Mouse (Mus musculus): ENCODE results near the gene Pigq. TPM values are rescaled to one million over a fixed set of nuclear protein-coding genes. Genes with fewer than 3 reads are reported as not detected.

Pigq gene
- total RNA-seq (2023): 10 to 100 TPM; 84.4 to 92.2 TPM

GRCm38 (mm10) chr17:25944366-25945163 lies at the start of gene Pigq, which contains the start of gene Nhlrc4:
Pigq (minus strand) TSS chr17:25944936.
Nhlrc4 (minus strand) TSS chr17:25944961.

GRCm38 (mm10) chr17:25985306-25986294 lies 40.9 kb upstream of the Pigq start, which contains the start of gene Capn15:
Capn15 (minus strand) TSS chr17:25985796.

GRCm38 (mm10) chr17:25951803-25952623 lies 7.3 kb upstream of the Pigq start, which contains the start of gene A930017K11Rik:
A930017K11Rik (minus strand) TSS chr17:25952565.

GRCm38 (mm10) chr17:25919144-25919785 lies 25.5 kb downstream of the Pigq start, which contains the start of gene Rab40c:
Rab40c (minus strand) TSS chr17:25919727.

GRCm38 (mm10) chr17:25880196-25880910 lies 64.4 kb downstream of the Pigq start, which contains the start of gene Wfikkn1:
Wfikkn1 (minus strand) TSS chr17:25880858.

Other genes with a start within 250 kb of the Pigq start
- not detected for gene Gng13, start 227.8 kb downstream of the Pigq start, total RNA-seq (2023)
- 1 to 10 TPM; 6.7 to 8.5 TPM for gene Chtf18, start 217.5 kb downstream of the Pigq start, total RNA-seq (2023)
- gene Rpusd1, start 217.3 kb downstream of the Pigq start, total RNA-seq (2023): 1 to 10 TPM; 7.5 to 7.7 TPM
- not detected for gene Mslnl, start 208.9 kb downstream of the Pigq start, total RNA-seq (2023)
- gene Msln, start 190.6 kb downstream of the Pigq start, total RNA-seq (2023): 1 to 10 TPM in 1 of 2 experiments, not detected in 1; 1.2 TPM
- gene Narfl, start 171.2 kb downstream of the Pigq start, total RNA-seq (2023): 10 to 100 TPM; 43.3 to 45.9 TPM
- gene Haghl, start 159.3 kb downstream of the Pigq start, total RNA-seq (2023): 10 to 100 TPM; 17.7 to 28.0 TPM
- gene Ccdc78, start 158.4 kb downstream of the Pigq start, total RNA-seq (2023): under 1 TPM in 1 of 2 experiments, not detected in 1; 0.32 TPM
- gene Fam173a, start 152.0 kb downstream of the Pigq start, total RNA-seq (2023): 10 to 100 TPM; 50.2 to 61.0 TPM
- not detected for gene AC134908.4, start 149.3 kb downstream of the Pigq start, total RNA-seq (2023)
- gene Metrn, start 147.8 kb downstream of the Pigq start, total RNA-seq (2023): 10 to 100 TPM; 13.3 to 17.5 TPM
- not detected for gene Fbxl16, start 135.9 kb downstream of the Pigq start, total RNA-seq (2023)
- gene Wdr24, start 121.3 kb downstream of the Pigq start, total RNA-seq (2023): 10 to 100 TPM; 18.9 TPM
- 10 to 100 TPM; 31.0 to 35.5 TPM for gene Jmjd8, start 116.1 kb downstream of the Pigq start, total RNA-seq (2023)
- gene Stub1, start 111.5 kb downstream of the Pigq start, total RNA-seq (2023): 10 to 100 TPM; 69.1 to 78.8 TPM
- gene Rhbdl1, start 107.6 kb downstream of the Pigq start, total RNA-seq (2023): 1 to 10 TPM; 1.8 to 4.8 TPM
- gene Gm20683, start 103.2 kb downstream of the Pigq start, total RNA-seq (2023): 1 to 10 TPM; 3.6 to 4.6 TPM
- gene Rhot2, start 100.1 kb downstream of the Pigq start, total RNA-seq (2023): 10 to 100 TPM; 77.3 to 80.7 TPM
- 10 to 100 TPM; 25.1 to 32.9 TPM for gene Wdr90, start 83.4 kb downstream of the Pigq start, total RNA-seq (2023)
- gene Mcrip2, start 76.2 kb downstream of the Pigq start, total RNA-seq (2023): 1 to 10 TPM; 3.2 to 4.2 TPM
- 10 to 100 TPM; 21.0 to 33.3 TPM for gene Mettl26, start 69.9 kb downstream of the Pigq start, total RNA-seq (2023)
- gene Wfikkn1, start 64.1 kb downstream of the Pigq start, total RNA-seq (2023): 1 to 10 TPM; 6.7 to 6.9 TPM
- gene Rab40c, start 25.2 kb downstream of the Pigq start, total RNA-seq (2023): 10 to 100 TPM; 27.3 to 37.8 TPM
- gene Nhlrc4, start within 50 bp of the Pigq start, total RNA-seq (2023): not detected
- gene A930017K11Rik, start 7.6 kb upstream of the Pigq start, total RNA-seq (2023): not detected
- 10 to 100 TPM; 42.6 to 48.1 TPM for gene Capn15, start 40.9 kb upstream of the Pigq start, total RNA-seq (2023)
- 10 to 100 TPM; 10.4 to 11.9 TPM for gene Rab11fip3, start 124.6 kb upstream of the Pigq start, total RNA-seq (2023)
- gene Decr2, start 145.4 kb upstream of the Pigq start, total RNA-seq (2023): 1 to 10 TPM; 4.1 to 5.3 TPM
- gene Nme4, start 150.7 kb upstream of the Pigq start, total RNA-seq (2023): 1 to 10 TPM; 1.0 to 1.8 TPM
- 10 to 100 TPM; 24.7 to 26.6 TPM for gene Tmem8, start 168.4 kb upstream of the Pigq start, total RNA-seq (2023)
- 10 to 100 TPM; 47.7 to 60.0 TPM for gene Mrpl28, start 178.6 kb upstream of the Pigq start, total RNA-seq (2023)
- 10 to 100 TPM; 82.9 to 91.9 TPM for gene Axin1, start 193.8 kb upstream of the Pigq start, total RNA-seq (2023)

Measured in B cell, adult 67 days (primary cell).